Mouse (Mus musculus): Measurements from ENCODE around the gene Duoxa1. TPM values are rescaled to one million over a fixed set of nuclear protein-coding genes. Genes with fewer than 3 reads are reported as not detected.

Duoxa1 gene
- polyA plus RNA-seq, 1 experiment: not detected

DNA sequence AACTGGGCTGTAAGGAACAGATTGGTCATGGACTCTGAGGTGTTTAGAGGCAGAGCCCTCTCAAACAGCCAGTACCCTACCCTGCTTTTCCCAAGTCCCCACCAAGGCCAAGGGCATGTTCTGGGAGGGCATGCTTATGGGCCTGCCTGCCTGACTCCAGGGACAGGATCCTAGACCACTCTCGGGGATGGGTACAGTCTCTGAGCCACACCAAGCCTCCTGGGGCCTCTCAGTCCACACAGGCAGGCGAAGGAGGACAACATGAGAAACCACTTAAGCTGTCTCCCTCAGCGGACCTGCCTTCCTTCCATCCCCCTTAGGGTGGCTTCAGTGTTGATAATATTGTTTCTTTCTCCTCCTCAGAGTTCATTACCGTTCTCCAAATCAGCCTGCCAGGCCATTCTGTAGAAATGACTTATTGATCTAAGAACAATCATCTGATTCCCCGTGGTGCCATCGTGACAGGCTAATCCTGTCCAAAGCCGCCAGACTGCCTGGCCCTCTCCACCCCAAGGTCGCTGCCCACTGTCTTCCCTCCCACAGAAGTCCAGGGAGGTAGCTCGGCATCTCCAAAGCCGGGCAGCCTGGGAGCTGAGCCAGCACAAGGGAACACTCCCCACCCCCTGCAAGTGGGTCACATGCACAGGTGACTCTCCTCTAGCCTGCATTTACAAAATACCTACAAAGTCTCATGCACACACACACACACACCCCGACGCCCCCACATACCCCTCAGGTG lies 40.8 kb upstream of the Duoxa1 start:
- H3K4me1 ChIP-seq (ENCODE audit: control insufficient read depth, insufficient read depth, low read length): no peaks in the 10 kb centered on the region
- TF ChIP-seq CTCF (IDR thresholded peaks at IDR 0.05; ENCODE audit: control insufficient read depth, insufficient read depth, low read length): no peak
- no peak for TF ChIP-seq POLR2A (IDR thresholded peaks at IDR 0.05; ENCODE audit: borderline replicate concordance, control insufficient read depth, low read depth, low read length)
- H3K27ac ChIP-seq (ENCODE audit: control insufficient read depth, insufficient read depth, low read depth, low read length, poor library complexity): no peak overlapping the region
- 89% methylated on average over 12 of the region's 12 CpGs for WGBS
- H3K4me3 ChIP-seq (replicated peaks; ENCODE audit: control insufficient read depth, low read depth, low read length): no peak overlapping the region

DNA sequence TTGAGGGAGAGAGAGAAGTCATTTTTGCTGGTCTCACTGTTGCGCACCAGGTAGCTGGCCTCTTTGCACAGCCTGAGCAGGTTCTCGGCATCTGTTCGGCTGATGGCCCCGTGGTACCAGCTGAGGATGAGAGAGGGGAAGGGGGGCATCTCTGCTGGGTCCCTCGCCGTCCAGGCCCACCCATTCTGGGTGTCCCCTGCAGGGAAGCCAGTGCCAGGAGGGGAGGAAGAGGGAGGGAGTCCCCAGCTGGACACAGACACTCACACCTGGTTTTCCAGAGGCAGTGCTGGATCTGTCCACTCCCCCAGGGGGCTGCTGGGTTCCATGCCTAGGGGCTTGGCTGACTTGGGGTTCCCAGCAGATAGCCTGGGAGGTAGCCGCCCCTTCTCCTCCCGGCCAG lies 40.2 kb upstream of the Duoxa1 start:
- H3K27ac ChIP-seq (ENCODE audit: control insufficient read depth, insufficient read depth, low read depth, low read length, poor library complexity): no peak overlapping the region
- TF ChIP-seq CTCF (IDR thresholded peaks at IDR 0.05; ENCODE audit: control insufficient read depth, insufficient read depth, low read length) (no peak), POLR2A (IDR thresholded peaks at IDR 0.05; ENCODE audit: borderline replicate concordance, control insufficient read depth, low read depth, low read length) (no peak)
- H3K4me1 ChIP-seq (ENCODE audit: control insufficient read depth, insufficient read depth, low read length): no peaks in the 10 kb centered on the region; the same call in 1 of the 2 replicates
- 86% methylated on average over 8 of the region's 8 CpGs for WGBS
- H3K4me3 ChIP-seq (replicated peaks; ENCODE audit: control insufficient read depth, low read depth, low read length): no peak overlapping the region

DNA sequence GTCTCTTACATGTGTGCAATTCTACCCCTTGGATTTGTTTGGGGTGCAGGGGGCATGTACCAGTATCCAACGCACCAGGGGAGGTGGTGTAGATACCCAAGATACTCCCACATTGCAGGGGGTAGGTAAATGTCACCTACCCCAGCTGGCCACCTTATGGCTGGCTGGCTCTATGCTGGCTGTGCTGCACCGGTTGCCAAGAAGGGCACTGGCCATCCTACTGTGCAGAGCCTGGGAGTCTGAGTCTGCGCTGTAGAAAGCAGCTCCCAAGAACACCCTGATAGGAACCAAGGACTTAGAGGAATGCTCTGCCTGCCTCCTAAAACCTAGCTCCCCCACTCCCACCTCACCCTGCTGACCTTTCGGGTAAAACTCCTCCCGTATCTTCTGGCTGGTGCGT lies 39.5 kb upstream of the Duoxa1 start:
- H3K27ac ChIP-seq (ENCODE audit: control insufficient read depth, insufficient read depth, low read depth, low read length, poor library complexity): no peak overlapping the region
- H3K4me1 ChIP-seq (ENCODE audit: control insufficient read depth, insufficient read depth, low read length): no peaks in the 10 kb centered on the region; the same call in 1 of the 2 replicates
- no peak for TF ChIP-seq CTCF (IDR thresholded peaks at IDR 0.05; ENCODE audit: control insufficient read depth, insufficient read depth, low read length)
- TF ChIP-seq POLR2A (IDR thresholded peaks at IDR 0.05; ENCODE audit: borderline replicate concordance, control insufficient read depth, low read depth, low read length): no peak
- 91% methylated on average over 6 of the region's 6 CpGs for WGBS
- no peak overlapping the region for H3K4me3 ChIP-seq (replicated peaks; ENCODE audit: control insufficient read depth, low read depth, low read length)

DNA sequence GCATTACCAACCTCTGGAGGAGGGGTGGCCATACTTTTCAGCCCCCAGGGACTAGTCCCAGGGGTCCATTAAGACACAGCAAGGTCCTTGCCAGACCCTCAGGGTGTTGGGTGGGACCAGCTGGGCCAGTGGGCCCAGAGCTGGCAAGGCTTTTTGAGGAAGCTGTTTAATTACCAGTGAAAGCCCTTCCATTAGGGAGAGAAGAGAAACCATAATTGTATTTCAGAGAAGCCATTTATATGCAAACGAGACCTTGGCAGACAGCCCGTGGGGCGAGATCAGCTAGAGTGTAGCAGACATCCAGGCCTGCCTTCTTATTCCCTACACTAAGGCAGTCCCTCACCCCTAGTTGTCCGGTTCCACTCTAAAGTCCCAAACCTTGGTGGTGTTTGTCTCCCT lies 38.4 kb upstream of the Duoxa1 start:
- Histone ChIP-seq H3K4me3 (replicated peaks; ENCODE audit: control insufficient read depth, low read depth, low read length) (no peak overlapping the region), H3K4me1 (ENCODE audit: control insufficient read depth, insufficient read depth, low read length) (no peaks in the 10 kb centered on the region; the same call in 1 of the 2 replicates), H3K27ac (ENCODE audit: control insufficient read depth, insufficient read depth, low read depth, low read length, poor library complexity) (no peak overlapping the region)
- 75% methylated on average over 4 of the region's 4 CpGs for WGBS
- no peak for TF ChIP-seq POLR2A (IDR thresholded peaks at IDR 0.05; ENCODE audit: borderline replicate concordance, control insufficient read depth, low read depth, low read length)
- TF ChIP-seq CTCF (IDR thresholded peaks at IDR 0.05; ENCODE audit: control insufficient read depth, insufficient read depth, low read length): no peak

DNA sequence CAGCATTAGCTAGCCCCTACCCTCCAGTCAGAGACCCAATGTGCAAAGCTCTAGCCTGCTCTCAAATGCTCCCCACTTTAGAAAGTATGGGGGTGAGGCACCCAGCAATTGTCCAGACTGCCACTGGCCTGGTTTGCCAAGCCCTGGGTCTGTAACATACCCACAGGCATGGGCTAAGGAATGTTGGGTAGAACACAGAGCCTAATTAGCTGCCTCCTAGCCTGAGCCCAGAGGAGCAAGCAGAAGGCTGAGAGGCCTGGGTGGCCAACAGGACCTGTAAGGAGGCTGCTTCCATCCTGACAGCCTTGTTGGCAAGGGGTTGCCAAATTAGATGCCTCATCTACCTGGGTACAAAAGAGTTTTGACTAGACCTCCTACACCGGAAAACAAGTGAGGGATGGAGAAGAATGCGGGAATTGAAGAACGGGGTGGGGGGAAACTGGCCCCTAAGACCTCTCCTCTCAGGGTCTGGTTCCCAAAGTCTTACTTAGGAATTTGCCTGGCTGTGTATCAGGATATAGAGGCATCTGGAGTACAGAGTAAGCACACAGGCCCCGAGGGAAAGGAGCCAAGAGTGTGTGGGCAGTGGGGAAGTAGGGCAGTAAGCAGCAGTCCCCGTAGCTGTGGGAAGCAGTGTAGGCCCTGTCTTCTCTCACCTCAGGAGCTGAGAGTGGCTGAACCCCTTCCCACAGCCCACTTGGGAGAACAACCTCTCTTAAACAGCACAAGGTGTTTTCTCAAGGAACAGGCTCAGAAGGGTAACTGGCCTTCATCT lies 37.8 kb upstream of the Duoxa1 start:
- 70% methylated on average over 5 of the region's 5 CpGs for WGBS
- TF ChIP-seq POLR2A (IDR thresholded peaks at IDR 0.05; ENCODE audit: borderline replicate concordance, control insufficient read depth, low read depth, low read length) (no peak), CTCF (IDR thresholded peaks at IDR 0.05; ENCODE audit: control insufficient read depth, insufficient read depth, low read length) (no peak)

DNA sequence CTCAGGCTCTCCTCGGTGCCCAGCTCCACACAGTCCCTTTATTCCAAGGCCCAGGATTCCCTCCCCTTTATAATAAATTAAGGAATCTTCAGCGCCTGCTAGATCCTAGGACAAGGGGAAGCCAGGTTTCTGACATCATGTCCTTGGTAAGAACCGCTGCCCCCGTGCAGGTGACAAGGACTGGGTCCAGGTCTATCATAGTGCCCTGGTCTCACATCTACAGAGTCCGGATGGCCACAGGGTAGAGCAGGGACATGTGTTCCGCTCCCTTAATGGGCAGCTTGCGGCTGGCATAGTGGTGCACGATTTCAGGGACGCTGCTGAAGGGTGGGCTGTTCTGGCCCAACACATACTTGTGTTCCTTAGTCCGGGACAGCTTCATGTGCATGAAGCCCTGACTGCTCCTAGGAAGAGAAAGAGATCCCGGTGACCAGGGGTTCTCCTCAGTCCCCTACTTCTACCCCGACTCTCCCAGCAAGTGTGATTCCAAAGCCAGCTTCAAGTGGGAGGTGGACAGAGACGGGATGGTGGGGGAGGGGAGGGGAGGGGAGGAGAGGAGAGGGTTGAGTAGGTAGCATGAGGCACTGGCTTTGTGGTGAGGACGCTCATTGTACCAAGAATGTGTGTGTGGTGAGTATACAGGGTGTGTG lies 35.7 kb upstream of the Duoxa1 start:
- WGBS: 30% methylated on average over 14 of the region's 14 CpGs
- TF ChIP-seq POLR2A (IDR thresholded peaks at IDR 0.05; ENCODE audit: borderline replicate concordance, control insufficient read depth, low read depth, low read length) (no peak), CTCF (IDR thresholded peaks at IDR 0.05; ENCODE audit: control insufficient read depth, insufficient read depth, low read length) (no peak)
- peak overlapping the region; percentile 85; the same call in 1 of the 2 replicates for H3K27ac ChIP-seq (ENCODE audit: control insufficient read depth, insufficient read depth, low read depth, low read length, poor library complexity)
- peak overlapping the region; percentile 85 for H3K4me3 ChIP-seq (replicated peaks; ENCODE audit: control insufficient read depth, low read depth, low read length)
- H3K4me1 ChIP-seq (ENCODE audit: control insufficient read depth, insufficient read depth, low read length): no peaks in the 10 kb centered on the region; the same call in 1 of the 2 replicates

More for the DNA sequence above, 37.8 kb upstream of the Duoxa1 start:
- H3K4me1 ChIP-seq (ENCODE audit: control insufficient read depth, insufficient read depth, low read length): no peaks in the 10 kb centered on the region; the same call in 1 of the 2 replicates
- H3K4me3 ChIP-seq (replicated peaks; ENCODE audit: control insufficient read depth, low read depth, low read length): no peak overlapping the region
- no peak overlapping the region for H3K27ac ChIP-seq (ENCODE audit: control insufficient read depth, insufficient read depth, low read depth, low read length, poor library complexity)

DNA sequence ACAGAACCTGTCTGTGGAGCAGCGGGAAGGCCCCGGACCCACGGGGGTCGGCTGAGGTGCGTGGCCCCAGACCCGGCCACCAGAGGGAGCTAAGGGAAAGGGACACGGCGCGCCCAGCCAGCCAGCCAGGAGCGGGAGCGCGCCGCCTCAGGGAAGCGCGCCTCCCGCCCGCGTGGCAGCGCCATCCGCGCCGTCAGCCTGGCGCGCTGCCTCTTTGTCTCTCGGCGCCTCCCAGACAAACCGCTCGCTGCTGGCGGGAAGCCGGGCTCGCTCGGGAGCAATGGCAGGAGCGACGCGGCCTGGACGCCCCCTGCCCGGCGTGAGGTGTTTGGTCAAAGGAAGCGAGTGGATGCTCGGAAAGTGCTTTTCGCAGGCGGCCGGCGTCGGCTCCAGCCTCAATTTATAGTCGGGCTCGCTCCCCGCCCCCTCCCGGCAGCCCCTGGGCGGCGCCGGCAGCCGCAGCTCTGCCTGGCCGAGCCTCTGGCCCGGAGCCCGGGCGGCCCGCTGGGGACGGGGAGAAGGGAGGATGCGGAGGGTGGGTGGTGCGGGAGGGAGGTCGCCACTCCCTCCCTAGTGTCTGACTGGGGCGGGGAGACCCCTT lies 35.1 kb upstream of the Duoxa1 start:
- TF ChIP-seq POLR2A (IDR thresholded peaks at IDR 0.05; ENCODE audit: borderline replicate concordance, control insufficient read depth, low read depth, low read length): peak; percentile 68; the same call in 1 of the 2 replicates
- peak; percentile 66 for TF ChIP-seq CTCF (IDR thresholded peaks at IDR 0.05; ENCODE audit: control insufficient read depth, insufficient read depth, low read length)
- Histone ChIP-seq H3K27ac (ENCODE audit: control insufficient read depth, insufficient read depth, low read depth, low read length, poor library complexity) (peak overlapping the region; percentile 85), H3K4me1 (ENCODE audit: control insufficient read depth, insufficient read depth, low read length) (no peaks in the 10 kb centered on the region; the same call in 1 of the 2 replicates), H3K4me3 (replicated peaks; ENCODE audit: control insufficient read depth, low read depth, low read length) (peak overlapping the region; percentile 85)
- WGBS: under 1% methylated on average over 61 of the region's 63 CpGs

Data from bone marrow, adult 2 months (tissue).